Mouse (Mus musculus) left cerebral cortex, postnatal 4 days (tissue): ENCODE measurements at regions not wholly inside any gene's neighbourhood (a gene's known extent, or its start where the extent isn't known, plus 50 kb on each side); places are given as distances from the start of the nearest gene placed in this dataset.

Source experiments
- DNase-seq: peaks from one replicate; pipeline ENCODE4 v3.0.0-alpha.2; 2022
- intact Hi-C: fragments of 180-260 bp; cut with DNase I; formaldehyde crosslinking; loops from one replicate; pipeline ENCODE4 v1.15.1; 2025

DNA sequence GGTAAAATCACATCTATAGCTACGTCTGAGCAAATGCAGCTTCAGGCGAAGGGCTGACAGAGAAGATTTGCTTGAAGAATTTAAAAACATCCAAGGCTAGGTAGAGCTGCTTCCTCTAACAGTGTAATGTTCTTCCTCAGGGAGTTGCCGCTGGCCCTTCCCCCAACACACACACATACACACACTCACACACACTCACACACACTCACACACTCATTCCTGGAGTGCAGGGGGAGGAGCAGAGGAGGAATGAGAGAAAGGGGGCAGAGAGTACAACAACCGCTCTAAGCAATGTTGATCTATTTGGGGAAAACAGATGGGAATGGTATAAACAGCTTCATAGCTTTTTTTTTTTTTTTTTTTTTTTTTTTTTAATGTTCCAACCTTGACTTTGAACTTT, 232.6 kb downstream of the Rnf152 start:
- intact Hi-C loops: no loop called here
- no peak for DNase-seq

DNA sequence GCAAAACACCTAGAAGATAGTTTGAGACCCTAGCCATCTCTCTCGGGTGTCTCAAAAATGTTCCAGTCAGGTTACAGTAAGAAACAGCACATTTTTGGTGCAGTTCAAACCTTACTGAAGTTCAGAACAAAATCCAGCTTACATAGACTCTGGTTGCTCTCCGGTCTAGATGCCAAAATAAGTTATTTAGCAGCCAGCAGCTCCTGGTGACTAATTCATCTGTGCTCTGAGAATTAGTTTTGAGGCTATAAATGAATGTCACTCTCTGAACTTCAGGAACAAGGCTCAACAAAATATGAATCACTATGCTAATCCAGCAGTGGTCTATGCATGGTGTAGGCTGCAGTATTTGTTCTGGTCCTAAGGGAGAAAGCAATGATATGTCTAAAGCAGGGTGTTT, 238.6 kb downstream of the Rnf152 start:
- no peak for DNase-seq

DNA sequence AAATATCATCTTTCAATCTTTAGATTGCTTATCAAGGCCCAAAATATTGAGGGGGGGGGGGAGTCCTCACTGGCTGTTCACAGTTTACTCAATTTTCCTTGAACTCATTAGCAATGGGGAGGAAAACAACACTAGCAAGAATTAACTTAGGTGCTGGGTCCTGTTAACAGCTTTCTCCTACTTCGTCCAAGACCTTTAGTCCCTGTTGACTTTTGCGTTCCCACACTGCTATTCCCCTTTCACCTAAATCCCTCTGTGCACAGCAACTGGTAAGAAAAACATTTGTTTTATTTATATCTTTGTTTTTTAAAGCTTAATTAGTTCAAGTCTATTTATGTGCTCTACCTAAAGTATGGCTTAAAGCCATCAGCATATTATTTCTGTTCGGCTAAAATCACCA, 240.3 kb downstream of the Rnf152 start:
- DNase-seq: no peak
- intact Hi-C loops: no loop called here

More for the DNA sequence above, 238.6 kb downstream of the Rnf152 start:
- intact Hi-C loops: no loop called here

GRCm38 (mm10) chr1:105115391-105115790, 241.1 kb downstream of the Rnf152 start:
- no peak for DNase-seq
- intact Hi-C loops: no loop called here

- intact Hi-C loops: no loop called here
Measured at GRCm38 (mm10) chr1:105114835-105115234, 241.7 kb downstream of the Rnf152 start.

GRCm38 (mm10) chr1:105112762-105113525, 243.6 kb downstream of the Rnf152 start:
- intact Hi-C loops: no loop called here
- no peak for DNase-seq

More at GRCm38 (mm10) chr1:105114835-105115234, 241.7 kb downstream of the Rnf152 start:
- no peak for DNase-seq

GRCm38 (mm10) chr1:105111236-105111635, 245.3 kb downstream of the Rnf152 start:
- intact Hi-C loops: no loop called here
- no peak for DNase-seq

GRCm38 (mm10) chr1:105110581-105111210, 245.8 kb downstream of the Rnf152 start:
- DNase-seq: no peak
- intact Hi-C loops: no loop called here

DNA sequence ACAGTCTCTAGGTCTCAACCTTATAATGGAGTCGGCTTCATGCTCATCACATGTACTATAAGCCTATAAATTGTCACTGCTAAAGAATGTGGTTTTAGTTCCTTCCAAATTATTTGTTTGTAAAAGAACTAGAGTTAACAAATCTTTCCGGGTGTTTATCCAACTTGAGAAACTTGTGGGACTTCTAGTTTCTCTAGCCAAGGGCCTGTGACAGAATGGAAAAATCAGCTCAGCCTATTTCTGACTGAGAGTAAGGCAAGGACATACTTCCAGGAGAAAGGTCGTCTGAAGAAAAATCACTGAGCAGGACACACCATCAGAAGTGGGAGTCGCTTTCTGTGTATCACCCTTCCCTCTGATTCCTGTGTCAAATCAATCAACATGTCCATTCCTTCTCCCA, 248.7 kb downstream of the Rnf152 start:
- no peak for DNase-seq
- intact Hi-C loops: no loop called here

- intact Hi-C loops: no loop called here
- no peak for DNase-seq
Measured at GRCm38 (mm10) chr1:105107257-105107656, 249.3 kb downstream of the Rnf152 start.

DNA sequence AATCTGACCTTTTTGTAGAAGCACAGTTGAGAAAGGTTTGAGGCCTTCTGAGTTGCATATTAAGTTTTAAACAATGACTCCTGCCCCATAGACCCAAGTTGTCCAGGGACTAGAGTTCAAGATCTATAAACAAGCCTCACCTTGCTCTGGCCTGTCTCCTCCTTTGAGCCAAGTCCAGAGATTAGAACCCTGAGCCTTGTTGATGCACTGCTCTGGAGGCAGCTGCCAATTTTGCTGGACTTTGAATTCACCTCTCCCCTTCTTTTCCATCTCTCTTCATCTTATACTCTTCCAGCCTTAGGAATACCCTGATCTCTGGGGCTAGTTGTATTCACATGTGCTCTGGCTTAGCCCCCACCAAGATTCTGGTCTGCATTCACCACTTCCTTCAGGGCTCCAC, 251.3 kb downstream of the Rnf152 start:
- no peak for DNase-seq
- intact Hi-C loops: no loop called here

- intact Hi-C loops: loop anchor here (10.0 kb wide), 1 partner anchor 540 kb away; no protein-coding TSS in a partner anchor
- no peak for DNase-seq
Measured at GRCm38 (mm10) chr1:105095091-105095490, 261.4 kb downstream of the Rnf152 start.

GRCm38 (mm10) chr1:105094500-105094899, 262.0 kb downstream of the Rnf152 start:
- no peak for DNase-seq
- intact Hi-C loops: loop anchor here (10.0 kb wide), 1 partner anchor 540 kb away; no protein-coding TSS in a partner anchor

GRCm38 (mm10) chr1:105093875-105094274, 262.6 kb downstream of the Rnf152 start:
- intact Hi-C loops: loop anchor here (10.0 kb wide), 1 partner anchor 541 kb away; no protein-coding TSS in a partner anchor
- DNase-seq: no peak

DNA sequence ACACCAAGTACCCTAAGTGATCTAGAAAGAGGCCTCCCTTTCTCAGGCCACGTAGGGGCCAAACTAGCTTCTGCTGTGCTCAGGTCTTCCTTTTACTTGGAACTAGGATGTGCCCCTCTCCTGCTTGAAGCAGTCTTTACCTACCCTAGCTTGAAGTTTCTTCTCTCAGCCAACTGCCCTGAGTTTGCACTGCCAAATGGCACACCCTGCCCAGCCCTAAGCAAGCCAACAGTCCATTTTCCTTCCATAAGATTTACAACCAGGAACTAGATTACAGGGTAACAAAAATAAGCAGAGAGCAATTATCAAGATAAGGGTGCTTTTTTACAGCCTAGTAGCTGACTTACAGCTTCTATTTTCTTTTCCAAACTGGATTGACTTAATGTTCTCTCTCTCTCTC, 263.5 kb downstream of the Rnf152 start:
- intact Hi-C loops: loop anchor here (10.0 kb wide), 1 partner anchor 542 kb away; no protein-coding TSS in a partner anchor
- no peak for DNase-seq

- peak; percentile 5 for DNase-seq
- intact Hi-C loops: loop anchor here (10.0 kb wide), 1 partner anchor 542 kb away; no protein-coding TSS in a partner anchor
Measured at GRCm38 (mm10) chr1:105092309-105092904, 264.1 kb downstream of the Rnf152 start.

DNA sequence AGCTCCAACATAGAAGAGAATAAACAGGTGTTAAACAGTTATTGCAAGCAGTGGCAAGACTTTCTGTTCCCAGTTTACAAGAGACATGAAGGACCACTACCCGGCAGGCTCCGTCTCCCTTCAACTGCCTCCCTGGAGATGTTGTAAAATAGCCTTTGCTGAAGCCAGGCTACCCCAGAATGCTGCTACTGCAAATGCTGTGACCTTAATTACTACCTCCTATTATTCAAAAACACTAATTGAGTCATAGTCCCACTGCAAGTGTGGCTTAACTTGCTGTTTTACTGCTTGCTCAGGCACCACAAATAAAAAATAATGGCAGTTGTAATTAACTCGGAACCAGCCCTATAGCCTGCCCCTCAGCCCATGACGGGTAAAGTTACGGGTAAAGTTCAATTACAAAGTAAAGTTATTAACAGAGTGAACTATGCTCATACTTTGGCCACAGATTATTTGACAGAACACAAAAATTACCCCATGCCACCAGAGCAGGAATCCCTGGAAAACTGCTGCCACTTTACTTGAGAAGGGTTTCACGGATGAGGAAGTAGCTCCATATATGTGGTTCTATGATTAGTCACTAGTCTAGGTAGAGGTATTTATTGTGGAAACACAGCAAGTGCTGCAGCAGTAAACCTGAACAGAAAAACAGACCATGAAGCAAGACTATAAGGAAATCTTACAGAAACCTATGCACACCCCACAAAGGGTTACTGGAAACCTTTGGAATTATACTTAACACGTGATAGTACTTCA, 267.6 kb downstream of the Rnf152 start:
- intact Hi-C loops: no loop called here
- DNase-seq: no peak

DNA sequence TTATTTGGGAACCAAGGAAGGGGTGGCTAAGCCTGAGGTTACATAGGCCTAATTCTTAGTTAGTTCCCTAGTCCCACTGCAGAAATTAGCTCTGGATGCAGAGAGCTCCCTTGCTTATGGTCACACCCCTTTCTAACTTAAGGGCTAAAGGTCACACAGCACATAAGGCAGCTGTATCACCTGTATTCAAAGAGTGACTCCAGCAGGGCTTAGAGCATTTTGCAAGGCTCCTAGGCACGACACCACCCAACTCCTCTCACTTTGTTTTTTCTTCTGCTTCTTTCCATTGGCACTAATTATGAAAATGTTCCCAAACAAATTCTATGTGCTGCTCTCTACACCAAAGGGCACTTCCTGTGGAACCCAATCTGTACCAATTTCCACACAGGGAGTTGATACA, 268.9 kb downstream of the Rnf152 start:
- intact Hi-C loops: no loop called here
- DNase-seq: no peak

GRCm38 (mm10) chr1:105084556-105084955, 272.0 kb downstream of the Rnf152 start:
- intact Hi-C loops: no loop called here
- no peak for DNase-seq

GRCm38 (mm10) chr1:105083551-105084103, 272.9 kb downstream of the Rnf152 start:
- intact Hi-C loops: no loop called here
- DNase-seq: no peak
